Comparison of ENCODE assay signal across 14 mouse cellular contexts in the genomic region with DNA sequence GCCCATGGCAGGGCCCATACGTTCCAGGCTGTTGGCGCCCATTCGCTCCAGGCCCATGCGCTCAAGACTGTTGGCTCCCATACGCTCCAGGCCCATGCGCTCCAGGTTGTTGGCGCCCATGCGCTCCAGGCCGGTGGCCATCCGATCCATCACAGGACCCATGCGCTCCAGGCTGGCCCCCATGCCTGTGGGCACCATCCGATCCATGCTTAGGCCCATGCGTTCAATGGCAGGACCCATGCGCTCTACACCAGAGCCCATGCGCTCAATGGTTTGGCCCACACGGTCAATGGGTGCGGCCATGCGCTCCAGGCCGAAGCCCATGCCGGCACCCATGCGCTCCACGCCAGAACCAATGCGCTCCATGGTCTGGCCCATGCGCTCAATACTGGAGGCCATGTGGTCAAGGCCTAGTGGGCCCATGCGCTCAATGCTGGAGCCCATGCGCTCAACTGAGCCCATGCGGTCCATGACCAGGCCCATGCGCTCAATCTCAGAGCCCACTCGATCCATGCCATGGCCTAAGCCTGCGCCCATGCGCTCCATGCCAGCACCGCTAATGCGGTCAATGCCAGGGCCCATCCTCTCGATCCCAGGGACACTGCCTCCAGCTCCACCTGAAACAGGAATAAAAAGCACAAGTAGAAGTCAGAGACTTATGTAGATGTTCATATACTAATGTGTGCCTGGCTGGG. TPM values are rescaled to one million over a fixed set of nuclear protein-coding genes. Genes with fewer than 3 reads are reported as not detected.
A peak's percentile ranks its signal among the peaks of the same experiment; 100 is the strongest.
DNase-seq lines count a peak whose midpoint lies in the region; ATAC-seq and TF ChIP-seq lines count a peak whose summit lies in the region.
"Had no signal": no experiment of that assay in that cellular context is flagged by ENCODE, and none has a peak within 500 bp of the region (broad histone marks: within the 10 kb centered on the region; RNA-seq: fewer than 3 reads in every experiment).

No protein-coding gene starts in this region.

- no peak overlapping the region for H3K9ac ChIP-seq in kidney, embryonic 14.5 days (ENCODE audit: low read depth, low read length)
- peak overlapping the region; percentile 22 for H3K9ac ChIP-seq in ES-E14 (ENCODE audit: insufficient read depth, low read depth, low read length, poor library complexity, severe bottlenecking)
- no peak overlapping the region for H3K9ac ChIP-seq in embryonic facial prominence, embryonic 11.5 days (replicated peaks; ENCODE audit: low read length)
- H3K9ac ChIP-seq in liver, embryonic 14.5 days (replicated peaks) = no peak overlapping the region
- H3K9ac ChIP-seq: forebrain, embryonic 15.5 days; neural tube, embryonic 12.5 days had no signal

- H3K4me1 ChIP-seq in kidney, embryonic 14.5 days (ENCODE audit: control insufficient read depth, insufficient read depth, low read length) = no peaks in the 10 kb centered on the region
- H3K4me1 ChIP-seq in ES-E14 (ENCODE audit: control insufficient read depth in 2 of 2, insufficient read depth in 2 of 2, low read length in 2 of 2, poor library complexity in 1 of 2) = no peaks in the 10 kb centered on the region; a peak in 1 of 4 replicates
- H3K4me1 ChIP-seq in embryonic facial prominence, embryonic 11.5 days (ENCODE audit: control insufficient read depth, insufficient read depth, low read length) = no peaks in the 10 kb centered on the region
- no peaks in the 10 kb centered on the region for H3K4me1 ChIP-seq in liver, embryonic 14.5 days (replicated peaks; ENCODE audit: control insufficient read depth in 2 of 2, insufficient read depth in 2 of 2, low read length in 1 of 2)
- H3K4me1 ChIP-seq in thymus, adult 2 months (replicated peaks; ENCODE audit: control insufficient read depth, insufficient read depth, low read length) = no peaks in the 10 kb centered on the region
- H3K4me1 ChIP-seq: forebrain, embryonic 15.5 days; neural tube, embryonic 12.5 days had no signal

- peaks cover 95% of the 10 kb centered on the region for H3K36me3 ChIP-seq in kidney, embryonic 14.5 days (ENCODE audit: control insufficient read depth, insufficient read depth, low read length)
- H3K36me3 ChIP-seq in ES-E14 (ENCODE audit: control insufficient read depth, insufficient read depth, low read length, poor library complexity, severe bottlenecking) = peaks cover 45% of the 10 kb centered on the region
- H3K36me3 ChIP-seq in embryonic facial prominence, embryonic 11.5 days (replicated peaks; ENCODE audit: control insufficient read depth, insufficient read depth, low read depth, low read length) = peaks cover 29% of the 10 kb centered on the region
- H3K36me3 ChIP-seq in liver, embryonic 14.5 days (replicated peaks; ENCODE audit: control insufficient read depth, insufficient read depth, low read depth) = peaks cover 85% of the 10 kb centered on the region
- peaks cover 91% of the 10 kb centered on the region for H3K36me3 ChIP-seq in thymus, adult 2 months (ENCODE audit: control insufficient read depth, insufficient read depth, low read length)

- ATAC-seq in kidney, embryonic 14.5 days (ENCODE audit: low FRiP score, low TSS enrichment) = peak; percentile 49; the same call in 1 of the 2 replicates
- ATAC-seq in embryonic facial prominence, embryonic 11.5 days (replicated peaks; ENCODE audit: insufficient number of reproducible peaks, low FRiP score, low TSS enrichment, low read depth) = peak; percentile 69
- ATAC-seq in liver, embryonic 14.5 days (ENCODE audit: insufficient read depth) = peak; percentile 37; the same call in 1 of the 2 replicates
- ATAC-seq: forebrain, embryonic 15.5 days had no signal

- H3K27me3 ChIP-seq in kidney, embryonic 14.5 days (ENCODE audit: control insufficient read depth, insufficient read depth, low read length) = no peaks in the 10 kb centered on the region
- H3K27me3 ChIP-seq in embryonic facial prominence, embryonic 11.5 days (ENCODE audit: control insufficient read depth, insufficient read depth, low read length) = no peaks in the 10 kb centered on the region
- H3K27me3 ChIP-seq in liver, embryonic 14.5 days (ENCODE audit: control insufficient read depth, insufficient read depth, low read length) = no peaks in the 10 kb centered on the region
- no peaks in the 10 kb centered on the region for H3K27me3 ChIP-seq in thymus, adult 2 months (ENCODE audit: control insufficient read depth, insufficient read depth, low read length)
- H3K27me3 ChIP-seq: forebrain, embryonic 15.5 days; neural tube, embryonic 12.5 days had no signal

- H3K4me2 ChIP-seq in kidney, embryonic 14.5 days (replicated peaks; ENCODE audit: low read depth, low read length) = no peak overlapping the region
- no peak overlapping the region for H3K4me2 ChIP-seq in embryonic facial prominence, embryonic 11.5 days (ENCODE audit: low read depth, low read length)
- H3K4me2 ChIP-seq in liver, embryonic 14.5 days (ENCODE audit: low read depth) = no peak overlapping the region
- H3K4me2 ChIP-seq: forebrain, embryonic 15.5 days; neural tube, embryonic 12.5 days had no signal

- WGBS in kidney, embryonic 14.5 days = 99% methylated on average over 34 of the region's 34 CpGs
- WGBS in embryonic facial prominence, embryonic 11.5 days = 97% methylated on average over 34 of the region's 34 CpGs
- 96% methylated on average over 34 of the region's 34 CpGs for WGBS in liver, embryonic 14.5 days (ENCODE audit: insufficient replicate concordance)
- 97% methylated on average over 34 of the region's 34 CpGs for WGBS in thymus, adult 2 months

- H3K4me3 ChIP-seq in kidney, embryonic 14.5 days (ENCODE audit: low read length) = no peak overlapping the region
- peak overlapping the region; percentile 40 to 42; a peak in 3 of 4 replicates for H3K4me3 ChIP-seq in ES-E14 (ENCODE audit: insufficient read depth in 1 of 2, low read depth in 1 of 2, low read length in 2 of 2, poor library complexity in 1 of 2, severe bottlenecking in 1 of 2)
- no peak overlapping the region for H3K4me3 ChIP-seq in embryonic facial prominence, embryonic 11.5 days (ENCODE audit: low read depth, low read length)
- no peak overlapping the region for H3K4me3 ChIP-seq in liver, embryonic 14.5 days (ENCODE audit: insufficient read depth in 1 of 2, low read depth in 2 of 2, low read length in 2 of 2)
- H3K4me3 ChIP-seq in thymus, adult 2 months (ENCODE audit: control insufficient read depth, insufficient read depth, low read length) = no peak overlapping the region
- H3K4me3 ChIP-seq: forebrain, embryonic 15.5 days; neural tube, embryonic 12.5 days had no signal

- no peaks in the 10 kb centered on the region for H3K9me3 ChIP-seq in kidney, embryonic 14.5 days (ENCODE audit: control insufficient read depth, low read length)
- H3K9me3 ChIP-seq in ES-E14 (ENCODE audit: control insufficient read depth, insufficient read depth, low read depth, low read length) = no peaks in the 10 kb centered on the region
- no peaks in the 10 kb centered on the region for H3K9me3 ChIP-seq in embryonic facial prominence, embryonic 11.5 days (replicated peaks; ENCODE audit: control insufficient read depth, low read length)
- no peaks in the 10 kb centered on the region for H3K9me3 ChIP-seq in liver, embryonic 14.5 days (ENCODE audit: control insufficient read depth, low read length)
- H3K9me3 ChIP-seq: forebrain, embryonic 15.5 days; G1E; neural tube, embryonic 12.5 days had no signal

- DNase-seq in kidney, adult 11 months = no peak
- no peak for DNase-seq in ES-E14 (ENCODE audit: low read depth, low spot score)
- no peak for DNase-seq in embryonic facial prominence, embryonic 11.5 days (ENCODE audit: low spot score)
- DNase-seq in liver, embryonic 14.5 days (ENCODE audit: low read depth in 3 of 3, low spot score in 3 of 3) = no peak
- no peak for DNase-seq in adrenal gland, adult 8-10 months
- DNase-seq in thymus, adult 2 months = no peak
- DNase-seq: adrenal gland, postnatal 14 days; cerebellum, adult 9-10 months; lung, postnatal 14 days; thymus, postnatal 36 days had no signal

- no peak for TF ChIP-seq CTCF in liver, embryonic 14.5 days (IDR thresholded peaks at IDR 0.05; ENCODE audit: low read depth)
- TF ChIP-seq CTCF in thymus, adult 2 months (IDR thresholded peaks at IDR 0.05; ENCODE audit: borderline replicate concordance, control insufficient read depth, extremely low read depth, insufficient read depth, low read length, poor library complexity) = no peak

- in situ Hi-C loops in ES-E14 (cut with MboI; ENCODE audit: low sequenced_read_pairs in 2 of 2, unreplicated experiment in 2 of 2) = no loop called here

- no peak overlapping the region for H3K27ac ChIP-seq in kidney, embryonic 14.5 days (ENCODE audit: low read depth, low read length)
- H3K27ac ChIP-seq in ES-E14 (ENCODE audit: insufficient read depth, low read depth, low read length, poor library complexity, severe bottlenecking) = no peak overlapping the region; the same call in 1 of the 2 replicates
- no peak overlapping the region for H3K27ac ChIP-seq in embryonic facial prominence, embryonic 11.5 days (replicated peaks; ENCODE audit: low read depth, low read length)
- H3K27ac ChIP-seq in liver, embryonic 14.5 days = no peak overlapping the region
- no peak overlapping the region for H3K27ac ChIP-seq in thymus, adult 2 months (ENCODE audit: control insufficient read depth, insufficient read depth, low read length)
- H3K27ac ChIP-seq: forebrain, embryonic 15.5 days; neural tube, embryonic 12.5 days had no signal

- no peak for TF ChIP-seq POLR2A in thymus, adult 2 months (IDR thresholded peaks at IDR 0.05; ENCODE audit: control insufficient read depth, extremely low read depth, insufficient read depth, low read length, poor library complexity)

- TF ChIP-seq EP300 in liver, embryonic 14.5 days (IDR thresholded peaks at IDR 0.05; ENCODE audit: low read depth) = no peak

RNA-seq across cellular contexts. Expression of gene Pram1, which starts 12.1 kb away (rescaled TPM):
- 0.66 and 0.81 TPM in 2 replicates for polyA plus RNA-seq in kidney, embryonic 14.5 days (2014; fragmentation: Nextera tagmentation; extraction: Ambion mirVana)
- 0.45 and 0.69 TPM in 2 replicates for total RNA-seq in ES-E14 (2012; rRNA removed)
- 0.32 and 0.61 TPM in 2 replicates for polyA plus RNA-seq in embryonic facial prominence, embryonic 11.5 days (2014; fragmentation: Nextera tagmentation; extraction: Ambion mirVana)
- polyA plus RNA-seq in liver, embryonic 14.5 days (2012; rRNA removed) = 1.1 and 1.6 TPM in 2 replicates
- 1.6 and 2.8 TPM in 2 replicates for polyA plus RNA-seq in liver, embryonic 14.5 days (2014; fragmentation: Nextera tagmentation; extraction: Ambion mirVana)
- total RNA-seq in adrenal gland, adult 8-10 months (2022) = 1 to 10 TPM in 2 of 4 experiments, under 1 TPM in 1, not detected in 1; 0.87 to 2.2 (median 2.1) TPM
- 0.53 and 1.5 TPM in 2 replicates for polyA plus RNA-seq in thymus, adult 2 months (2012; rRNA removed)
- polyA plus RNA-seq: G1E had no signal

RNA-seq across cellular contexts. Expression of gene Zfp414, which starts 21.0 kb away (rescaled TPM):
- 73.1 and 82.9 TPM in 2 replicates for polyA plus RNA-seq in kidney, embryonic 14.5 days (2014; fragmentation: Nextera tagmentation; extraction: Ambion mirVana)
- total RNA-seq in ES-E14 (2012; rRNA removed) = 13.6 and 19.8 TPM in 2 replicates
- 53.3 and 60.0 TPM in 2 replicates for polyA plus RNA-seq in embryonic facial prominence, embryonic 11.5 days (2014; fragmentation: Nextera tagmentation; extraction: Ambion mirVana)
- polyA plus RNA-seq in liver, embryonic 14.5 days (2012; rRNA removed) = 22.7 and 28.9 TPM in 2 replicates
- polyA plus RNA-seq in liver, embryonic 14.5 days (2014; fragmentation: Nextera tagmentation; extraction: Ambion mirVana) = 24.6 and 26.5 TPM in 2 replicates
- total RNA-seq in adrenal gland, adult 8-10 months (2022) = 10 to 100 TPM; 35.0 to 68.4 (median 50.1) TPM
- polyA plus RNA-seq in thymus, adult 2 months (2012; rRNA removed) = 145 and 152 TPM in 2 replicates

RNA-seq across cellular contexts. Expression of gene Hnrnpm, which starts 36.7 kb away (rescaled TPM):
- polyA plus RNA-seq in kidney, embryonic 14.5 days (2014; fragmentation: Nextera tagmentation; extraction: Ambion mirVana) = 375 and 422 TPM in 2 replicates
- 151 and 195 TPM in 2 replicates for total RNA-seq in ES-E14 (2012; rRNA removed)
- 613 and 725 TPM in 2 replicates for polyA plus RNA-seq in embryonic facial prominence, embryonic 11.5 days (2014; fragmentation: Nextera tagmentation; extraction: Ambion mirVana)
- 101 and 136 TPM in 2 replicates for polyA plus RNA-seq in liver, embryonic 14.5 days (2012; rRNA removed)
- 143 and 164 TPM in 2 replicates for polyA plus RNA-seq in liver, embryonic 14.5 days (2014; fragmentation: Nextera tagmentation; extraction: Ambion mirVana)
- total RNA-seq in adrenal gland, adult 8-10 months (2022) = 100 to 1,000 TPM; 130 to 158 (median 141) TPM
- polyA plus RNA-seq in thymus, adult 2 months (2012; rRNA removed) = 217 and 220 TPM in 2 replicates

Comparison
In these comparisons a context has a peak if more than half of its experiments do, and no peak if none do; other contexts are left out.
1. H3K4me3 ChIP-seq: peak in ES-E14 (2 of 2); none in kidney, embryonic 14.5 days (single experiment), embryonic facial prominence, embryonic 11.5 days (single experiment), liver, embryonic 14.5 days (0 of 2) and thymus, adult 2 months (single experiment).
2. Peak in every context shown above with its lines, with median percentiles within 50 percentile points of each other: ATAC-seq.